Mouse (Mus musculus) embryonic facial prominence, embryonic 13.5 days (tissue): ENCODE results near the gene Kif17. TPM values are rescaled to one million over a fixed set of nuclear protein-coding genes. Genes with fewer than 3 reads are reported as not detected.

Experiments
- ATAC-seq: fragments of 200-750 bp; cut with Nextera tagmentation; 2 replicates; pipeline ENCODE4 v1.8.0; 2017; ENCODE audit warnings: low read depth; ENCODE audit not compliant: insufficient number of reproducible peaks, insufficient read depth, low FRiP score, low TSS enrichment
- H3K27ac ChIP-seq: fragments of 300-500 bp; sonication (generic); 2 replicates; pipeline ENCODE4 v1.5.1; 2015; ENCODE audit warnings: moderate library complexity, mild to moderate bottlenecking, inconsistent platforms
- H3K27me3 ChIP-seq: fragments of 300-500 bp; sonication (generic); 2 replicates; pipeline ENCODE4 v1.6.1; 2015; ENCODE audit warnings: mild to moderate bottlenecking, inconsistent platforms
- H3K36me3 ChIP-seq: fragments of 300-500 bp; sonication (generic); 2 replicates; pipeline ENCODE4 v1.6.1; 2015; ENCODE audit warnings: mild to moderate bottlenecking, inconsistent platforms
- H3K4me1 ChIP-seq: fragments of 300-500 bp; sonication (generic); 2 replicates; pipeline ENCODE4 v1.6.1; 2015; ENCODE audit warnings: inconsistent platforms
- H3K4me2 ChIP-seq: fragments of 300-500 bp; sonication (generic); 2 replicates; pipeline ENCODE4 v1.6.1; 2015; ENCODE audit warnings: moderate library complexity, mild to moderate bottlenecking, inconsistent platforms
- H3K4me3 ChIP-seq: fragments of 300-500 bp; sonication (generic); 2 replicates; pipeline ENCODE4 v1.5.1; 2015; ENCODE audit warnings: mild to moderate bottlenecking, inconsistent platforms
- H3K9ac ChIP-seq: fragments of 300-500 bp; sonication (generic); 2 replicates; pipeline ENCODE4 v1.6.1; 2015; ENCODE audit warnings: mild to moderate bottlenecking, inconsistent platforms
- H3K9me3 ChIP-seq: fragments of 300-500 bp; sonication (generic); 2 replicates; pipeline ENCODE4 v1.6.1; 2016; ENCODE audit warnings: inconsistent platforms
- WGBS: fragments of 180-500 bp; shearing (Covaris S2); methylation state at CpG from one replicate; pipeline ENCODE4 v1.1.7; 2015; ENCODE audit warnings: mixed read lengths; 5-methylcytosine and 5-hydroxymethylcytosine counted together
- polyA plus RNA-seq: library from polyadenylated mRNA; unstranded; fragments of >200 nt; fragmentation: Nextera tagmentation; extraction: Ambion mirVana; gene quantifications from 2 replicates; pipeline ENCODE4 v1.2.1, GENCODE M21; 2015

Kif17 gene
- polyA plus RNA-seq, result 1.4 and 1.7 TPM in 2 replicates

GRCm38 (mm10) chr4:138250088-138250960, at the start of gene Kif17, which contains the start of gene Sh2d5:
TSS of gene Kif17 (plus strand) at chr4:138250435.
TSS of gene Sh2d5 (plus strand) at chr4:138250403.
- Histone ChIP-seq H3K4me3 (peak within 1 kb of the TSS; percentile 56), H3K9ac (peak within 1 kb of the TSS; percentile 67), H3K4me2 (peak within 1 kb of the TSS; percentile 100), H3K9me3 (no peaks in the 10 kb centered on the region), H3K4me1 (peaks cover 36% of the 10 kb centered on the region), H3K27ac (no peak within 1 kb of the TSS), H3K27me3 (peaks cover 37% of the 10 kb centered on the region), H3K36me3 (peaks cover 24% of the 10 kb centered on the region)
- under 1% methylated on average over 74 of the region's 74 CpGs for WGBS
- ATAC-seq, result peak; percentile 88

GRCm38 (mm10) chr4:138200769-138201168, 49.5 kb upstream of the Kif17 start:
- Histone ChIP-seq H3K9ac (no peak overlapping the region), H3K36me3 (peaks cover 92% of the 10 kb centered on the region), H3K27ac (no peak overlapping the region), H3K4me3 (no peak overlapping the region), H3K9me3 (no peaks in the 10 kb centered on the region), H3K4me2 (no peak overlapping the region), H3K27me3 (no peaks in the 10 kb centered on the region), H3K4me1 (no peaks in the 10 kb centered on the region)
- 71% methylated on average over 3 of the region's 3 CpGs for WGBS
- ATAC-seq, result no peak

- ATAC-seq, result no peak
- Histone ChIP-seq H3K27ac (no peak overlapping the region), H3K36me3 (peaks cover 89% of the 10 kb centered on the region), H3K4me3 (no peak overlapping the region), H3K27me3 (no peaks in the 10 kb centered on the region), H3K9ac (no peak overlapping the region), H3K4me1 (no peaks in the 10 kb centered on the region), H3K4me2 (no peak overlapping the region), H3K9me3 (no peaks in the 10 kb centered on the region)
- WGBS, result 59% methylated on average over 9 of the region's 9 CpGs
Observed at GRCm38 (mm10) chr4:138201696-138202095, 48.5 kb upstream of the Kif17 start.

DNA sequence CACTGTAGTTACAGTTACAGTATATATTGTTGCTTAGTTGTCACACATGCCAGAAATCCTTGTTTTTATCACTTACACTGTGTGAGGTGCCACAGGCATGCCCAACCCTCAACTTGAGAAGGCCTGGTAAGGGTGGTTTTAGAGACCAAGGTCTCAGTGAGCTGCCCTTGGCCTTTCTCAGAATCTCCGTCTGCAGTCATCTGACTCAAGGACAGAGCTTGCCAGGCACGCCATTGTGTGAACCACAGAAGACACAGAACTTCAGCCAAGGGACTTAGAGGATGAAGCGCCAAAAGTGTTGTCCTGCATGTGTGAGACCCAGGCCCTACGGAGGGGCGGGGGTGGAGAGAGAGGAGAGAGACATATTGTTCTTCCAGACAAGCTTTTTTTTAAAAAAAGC, 40.1 kb upstream of the Kif17 start:
- Histone ChIP-seq H3K4me2 (no peak overlapping the region), H3K27me3 (no peaks in the 10 kb centered on the region), H3K9ac (no peak overlapping the region), H3K36me3 (peaks cover 46% of the 10 kb centered on the region), H3K27ac (no peak overlapping the region), H3K4me3 (no peak overlapping the region), H3K4me1 (no peaks in the 10 kb centered on the region), H3K9me3 (no peaks in the 10 kb centered on the region)
- 87% methylated on average over 5 of the region's 5 CpGs for WGBS
- ATAC-seq, result no peak

- Histone ChIP-seq H3K4me2 (no peak overlapping the region), H3K4me1 (peaks cover 19% of the 10 kb centered on the region), H3K27ac (no peak overlapping the region), H3K9me3 (no peaks in the 10 kb centered on the region), H3K9ac (no peak overlapping the region), H3K27me3 (no peaks in the 10 kb centered on the region), H3K4me3 (no peak overlapping the region), H3K36me3 (peaks cover 16% of the 10 kb centered on the region)
- no peak for ATAC-seq
- WGBS, result 83% methylated on average over 3 of the region's 3 CpGs
Observed at GRCm38 (mm10) chr4:138213861-138214260, 36.4 kb upstream of the Kif17 start.

- Histone ChIP-seq H3K9ac (peak overlapping the region; percentile 99), H3K9me3 (no peaks in the 10 kb centered on the region), H3K4me1 (peaks cover 30% of the 10 kb centered on the region), H3K27ac (peak overlapping the region; percentile 98), H3K36me3 (peaks cover 8% of the 10 kb centered on the region; the same call in 1 of the 2 replicates), H3K4me2 (peak overlapping the region; percentile 90), H3K4me3 (peak overlapping the region; percentile 99), H3K27me3 (no peaks in the 10 kb centered on the region)
- 47% methylated on average over 13 of the region's 13 CpGs for WGBS
- no peak for ATAC-seq
Observed at GRCm38 (mm10) chr4:138215671-138216199, 34.5 kb upstream of the Kif17 start.

- H3K4me3 ChIP-seq, result peak within 1 kb of the TSS; percentile 99
- peak; percentile 57 for ATAC-seq
Observed at GRCm38 (mm10) chr4:138216200-138216890, 33.9 kb upstream of the Kif17 start, which contains the start of gene Hp1bp3. TSS of gene Hp1bp3 (plus strand) at chr4:138216296.

GRCm38 (mm10) chr4:138216891-138217392, 33.3 kb upstream of the Kif17 start:
- H3K4me3 ChIP-seq, result peak overlapping the region; percentile 99
- H3K36me3 ChIP-seq, result peaks cover 11% of the 10 kb centered on the region; the same call in 1 of the 2 replicates
- H3K9me3 ChIP-seq, result no peaks in the 10 kb centered on the region
- peak overlapping the region; percentile 98 for H3K27ac ChIP-seq
- peak overlapping the region; percentile 99 for H3K9ac ChIP-seq
- peak; percentile 98 for ATAC-seq
- H3K4me2 ChIP-seq, result peak overlapping the region; percentile 90
- WGBS, result under 1% methylated on average over 64 of the region's 68 CpGs
- H3K4me1 ChIP-seq, result peaks cover 31% of the 10 kb centered on the region
- H3K27me3 ChIP-seq, result no peaks in the 10 kb centered on the region

More at GRCm38 (mm10) chr4:138216200-138216890, 33.9 kb upstream of the Kif17 start, which contains the start of gene Hp1bp3:
- under 1% methylated on average over 84 of the region's 84 CpGs for whole genome bisulfite sequencing
- peaks cover 31% of the 10 kb centered on the region for H3K4me1 ChIP-seq
- peak within 1 kb of the TSS; percentile 90 for H3K4me2 ChIP-seq
- H3K36me3 ChIP-seq, result peaks cover 8% of the 10 kb centered on the region; the same call in 1 of the 2 replicates
- no peaks in the 10 kb centered on the region for H3K27me3 ChIP-seq
- H3K9me3 ChIP-seq, result no peaks in the 10 kb centered on the region
- H3K27ac ChIP-seq, result peak within 1 kb of the TSS; percentile 98
- peak within 1 kb of the TSS; percentile 99 for H3K9ac ChIP-seq

DNA sequence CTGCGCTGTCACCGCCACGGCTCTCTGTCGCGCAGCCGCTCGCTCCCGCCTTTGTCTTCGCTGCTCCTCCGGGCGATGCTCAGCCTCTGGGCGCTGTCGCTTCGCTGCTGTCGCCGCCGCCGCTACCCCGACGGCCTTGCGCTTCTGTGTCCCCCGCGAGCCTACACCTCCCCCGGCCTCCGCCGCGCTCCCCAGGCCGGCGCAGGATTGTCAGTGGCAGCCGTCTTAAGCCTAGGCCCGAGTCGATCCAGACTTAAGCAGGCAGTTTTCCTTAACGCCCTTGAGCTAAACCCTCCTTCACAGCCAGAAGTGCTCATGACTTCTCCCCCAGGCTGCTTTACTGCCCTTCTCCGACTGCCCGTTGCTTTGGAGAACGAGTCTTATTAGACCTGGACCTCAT, 32.8 kb upstream of the Kif17 start:
- under 1% methylated on average over 36 of the region's 36 CpGs for WGBS
- Histone ChIP-seq H3K4me2 (peak overlapping the region; percentile 90), H3K9ac (peak overlapping the region; percentile 99), H3K27me3 (no peaks in the 10 kb centered on the region), H3K27ac (peak overlapping the region; percentile 98), H3K36me3 (peaks cover 16% of the 10 kb centered on the region), H3K4me3 (peak overlapping the region; percentile 99), H3K4me1 (peaks cover 31% of the 10 kb centered on the region), H3K9me3 (no peaks in the 10 kb centered on the region)
- ATAC-seq, result 0 out of 2 replicates have a peak, but pooled peaks have one; percentile 0

DNA sequence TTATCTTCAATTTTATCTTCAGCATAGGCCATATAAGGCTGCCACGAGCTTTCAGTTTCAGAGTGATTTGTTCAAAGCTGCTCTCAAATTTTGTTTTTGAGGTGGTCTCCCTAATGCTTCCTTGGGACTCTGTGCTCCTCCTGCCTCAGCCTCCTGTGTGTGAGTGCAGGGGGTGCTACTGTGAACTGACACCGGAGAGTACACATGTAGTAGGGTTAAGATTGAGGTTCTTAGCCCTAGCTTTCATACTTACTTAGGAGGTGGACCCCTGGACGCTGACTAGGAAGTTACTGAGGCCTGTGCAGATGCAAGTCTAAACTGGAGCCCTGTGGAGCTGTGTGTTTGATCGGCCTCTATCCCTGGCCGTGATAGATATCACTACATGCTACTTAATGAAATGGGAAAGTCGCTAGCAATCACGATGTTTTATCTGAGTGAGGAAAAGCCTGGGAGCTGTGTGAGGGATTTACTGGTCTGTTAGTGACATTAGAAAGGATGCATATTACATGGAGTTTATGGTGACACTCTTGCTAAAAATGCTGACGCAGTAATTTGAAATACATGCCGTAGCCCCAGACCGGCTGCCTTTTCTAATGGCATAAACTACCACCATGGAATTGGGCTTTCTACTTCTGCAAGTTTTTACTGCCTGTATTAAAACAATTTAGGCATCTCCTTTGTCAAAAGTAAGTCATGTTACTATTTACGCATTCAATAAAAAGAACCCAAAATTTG, 32.1 kb upstream of the Kif17 start:
- Histone ChIP-seq H3K27me3 (no peaks in the 10 kb centered on the region), H3K4me1 (peaks cover 31% of the 10 kb centered on the region), H3K9ac (peak overlapping the region; percentile 99), H3K4me3 (peak overlapping the region; percentile 99), H3K27ac (peak overlapping the region; percentile 98; the same call in 1 of the 2 replicates), H3K4me2 (peak overlapping the region; percentile 90), H3K36me3 (peaks cover 23% of the 10 kb centered on the region), H3K9me3 (no peaks in the 10 kb centered on the region)
- 80% methylated on average over 11 of the region's 11 CpGs for WGBS
- no peak for ATAC-seq
